Mouse (Mus musculus) testis, postnatal 10 days (tissue): ENCODE data around the gene Ccdc171.
"Not testable (repeated sequence)": the region's sequence is repeated elsewhere in the genome, so short reads cannot be mapped to it uniquely, and the experiment has no call there.

Experiments
- DNase-seq: peaks from one replicate; pipeline ENCODE4 v3.0.0; 2021; ENCODE audit warnings: low spot score

The Ccdc171 gene

DNA sequence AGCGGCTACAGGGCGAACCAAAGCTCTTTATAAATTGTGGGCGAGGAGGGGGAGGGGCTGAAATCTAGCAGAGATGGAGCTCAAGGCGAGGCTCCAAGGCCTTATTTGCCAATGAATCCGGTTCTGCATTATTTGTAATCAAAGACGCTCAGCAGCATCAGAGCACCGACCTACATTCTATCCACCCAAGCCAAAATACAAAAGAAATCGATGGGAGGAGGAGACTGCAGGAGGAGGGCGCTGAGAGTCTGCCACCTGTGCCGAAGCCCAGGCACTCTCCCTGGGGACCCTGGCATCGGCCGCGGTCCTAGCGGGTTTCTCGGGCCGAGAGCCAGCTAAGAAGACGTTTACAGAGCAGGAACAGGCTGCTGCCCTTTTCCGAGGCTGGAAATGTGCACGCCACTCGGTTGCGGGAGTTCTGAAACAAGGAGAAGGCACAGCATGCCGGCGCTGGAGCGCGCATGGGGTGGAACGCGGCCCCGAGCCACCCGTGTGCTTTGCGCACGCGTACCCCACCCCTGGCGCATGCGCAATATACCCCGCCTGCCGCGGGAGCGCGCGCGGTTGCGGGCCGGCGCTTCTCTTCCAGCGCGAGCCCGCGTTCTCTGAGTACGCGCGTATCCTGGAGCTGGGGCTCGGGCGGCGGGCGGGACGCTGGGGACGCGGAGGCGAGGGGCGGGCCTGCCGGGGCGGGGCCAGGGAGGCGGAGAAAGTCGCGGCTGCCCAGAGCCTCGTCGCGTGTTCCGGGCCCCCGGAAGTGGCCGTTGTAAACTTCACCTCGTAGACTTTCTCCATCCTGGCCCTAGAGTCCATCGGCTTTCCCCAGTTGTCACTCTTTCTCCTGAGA lies at the start of gene Ccdc171:
Gene Ccdc171 (plus strand): TSS at position 703 of the 847 bp plus-strand sequence.
- DNase-seq: peak; percentile 97

DNA sequence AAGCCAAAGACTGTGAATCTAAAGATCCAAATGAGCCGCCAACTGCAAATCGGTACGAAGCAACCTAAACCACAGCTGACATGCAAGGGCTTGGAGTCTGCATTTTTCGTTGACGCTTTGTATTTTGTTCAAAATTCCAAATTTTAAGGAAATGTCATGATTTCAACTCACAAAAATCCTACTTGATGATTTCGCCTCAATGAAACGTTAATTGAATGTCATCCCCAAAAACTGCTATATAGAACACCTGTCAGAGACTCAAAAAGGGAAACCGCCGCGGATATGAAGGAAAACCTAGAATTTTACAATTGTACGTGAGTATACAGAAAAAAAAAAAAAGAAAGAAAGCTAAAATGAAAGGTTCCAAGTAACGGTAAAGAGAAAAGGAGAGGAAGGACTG lies 40.1 kb upstream of the Ccdc171 start:
- no peak for DNase-seq

GRCm38 (mm10) chr4:83485735-83486116 lies 39.6 kb upstream of the Ccdc171 start:
- peak; percentile 91 for DNase-seq

DNA sequence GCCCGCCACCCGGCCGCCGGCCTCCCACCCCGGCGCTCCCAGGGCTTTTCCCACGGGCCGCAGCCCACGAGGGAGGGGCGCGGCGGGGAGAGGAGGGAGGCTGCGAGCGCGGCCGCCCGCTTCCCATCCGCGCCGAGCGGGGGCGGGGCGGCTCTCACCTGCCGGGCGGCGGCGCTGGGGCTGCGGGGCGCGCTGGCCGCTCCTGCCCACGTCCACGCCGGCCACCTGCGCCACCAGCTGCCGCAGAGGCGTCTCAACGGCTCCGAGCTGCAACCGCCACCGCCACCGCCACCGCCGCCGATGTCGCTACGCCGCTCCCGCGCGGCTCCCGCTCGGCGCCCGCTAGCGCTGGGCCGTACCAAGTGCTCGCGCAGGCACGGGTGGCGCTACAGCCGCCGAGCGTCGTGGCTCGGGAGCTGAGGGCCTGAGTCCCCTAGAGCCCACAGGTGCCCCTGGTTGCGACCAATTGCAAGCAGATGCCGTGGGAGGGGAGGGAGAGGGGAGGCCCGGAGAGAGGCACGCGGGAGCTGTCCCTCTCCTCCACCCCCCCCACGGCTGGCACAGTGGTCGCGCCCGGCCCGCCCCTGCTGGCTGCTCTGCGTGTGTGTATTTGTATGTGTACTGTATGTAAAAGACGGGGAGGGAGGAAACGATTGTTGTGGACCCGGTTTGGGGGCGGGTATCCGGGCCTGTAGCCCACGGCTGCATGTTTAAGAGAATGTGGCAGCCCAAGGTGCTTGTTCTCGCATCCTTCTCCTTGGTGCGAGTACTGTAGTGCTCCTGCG lies 39.0 kb upstream of the Ccdc171 start, which contains the start of gene Psip1:
Gene Psip1 (minus strand): TSS at position 343 of the 785 bp plus-strand sequence.
- DNase-seq: peak; percentile 95

DNA sequence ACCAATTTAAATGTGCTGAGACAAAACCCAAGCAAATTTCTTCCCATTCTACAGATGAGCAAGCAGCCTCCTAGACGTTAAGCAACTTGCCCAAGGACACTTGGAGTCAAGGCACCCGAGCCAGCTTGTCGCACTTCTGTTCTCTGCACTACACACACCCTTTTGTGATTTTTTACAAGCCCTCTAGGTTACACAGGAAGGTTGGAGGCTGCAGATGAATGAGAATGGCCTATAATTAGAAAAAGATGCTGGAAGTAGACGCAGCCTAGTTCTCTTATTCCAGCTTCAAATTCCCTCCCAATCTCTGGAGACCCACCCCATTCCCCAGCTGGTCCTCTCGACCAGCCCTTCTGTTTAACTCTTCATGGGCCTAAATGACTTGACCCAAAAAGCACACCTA lies 36.2 kb upstream of the Ccdc171 start:
- no peak for DNase-seq

GRCm38 (mm10) chr4:83493112-83493511 lies 32.2 kb upstream of the Ccdc171 start:
- DNase-seq: no peak

DNA sequence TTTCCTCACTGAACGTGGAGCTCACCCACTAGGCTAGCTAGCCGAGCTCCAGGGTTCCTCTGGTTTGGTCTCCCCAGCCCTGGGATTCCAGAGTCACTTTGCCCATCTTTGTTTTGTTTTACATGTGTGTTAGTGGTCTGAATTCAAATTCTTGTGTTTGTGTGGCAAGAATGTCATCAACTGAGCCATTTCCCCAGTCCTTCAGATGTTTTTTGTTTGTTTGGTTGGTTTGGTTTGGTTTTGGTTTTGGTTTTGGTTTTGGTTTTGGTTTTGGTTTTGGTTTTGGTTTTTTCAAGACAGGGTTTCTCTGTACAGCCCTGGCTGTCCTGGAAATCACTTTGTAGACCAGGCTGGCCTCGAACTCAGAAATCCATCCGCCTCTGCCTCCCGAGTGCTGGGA lies 28.3 kb upstream of the Ccdc171 start:
- not testable (repeated sequence) for DNase-seq

GRCm38 (mm10) chr4:83500154-83501036 lies 24.9 kb upstream of the Ccdc171 start:
- no peak for DNase-seq

DNA sequence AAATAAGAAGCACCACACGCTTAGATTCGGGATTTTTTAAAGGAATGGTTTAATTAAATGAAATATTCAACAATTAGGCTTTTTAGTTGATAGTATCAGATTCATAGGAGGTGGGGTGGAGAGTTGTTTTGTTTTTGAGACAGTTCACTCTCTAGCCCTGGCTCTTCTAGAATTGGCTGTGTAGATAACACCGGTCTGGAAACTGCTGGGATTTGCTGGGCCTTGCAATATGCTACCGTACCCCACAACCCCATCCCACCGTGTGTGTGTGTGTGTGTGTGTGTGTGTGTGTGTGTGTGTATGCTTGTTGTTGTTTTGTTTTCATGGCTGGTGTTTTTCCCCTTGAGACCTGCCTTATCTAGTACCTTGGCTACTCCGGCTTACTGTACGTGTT lies 24.3 kb upstream of the Ccdc171 start:
- DNase-seq: no peak

GRCm38 (mm10) chr4:83509600-83509999 lies 15.7 kb upstream of the Ccdc171 start:
- DNase-seq: no peak

DNA sequence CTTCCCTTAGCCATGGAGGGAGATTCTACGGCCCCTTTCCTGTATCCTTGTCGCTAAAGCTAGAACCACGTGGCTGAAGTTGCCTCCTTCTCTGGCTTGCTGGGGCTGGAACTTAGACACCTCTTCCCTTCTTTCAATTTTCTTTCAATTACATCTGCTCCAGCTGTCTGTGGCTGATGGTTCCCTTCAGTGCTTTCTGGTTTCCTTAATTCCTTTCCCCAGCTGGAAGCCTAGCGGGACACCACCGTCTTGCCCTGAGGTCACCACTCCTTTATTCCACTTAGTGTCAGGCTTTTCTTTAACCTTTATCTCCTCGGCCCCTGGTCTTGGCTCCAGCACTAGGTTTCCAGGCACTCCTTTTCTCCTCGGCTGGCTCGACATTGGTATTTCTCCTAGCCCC lies 14.3 kb upstream of the Ccdc171 start:
- DNase-seq: no peak

- DNase-seq: no peak
Measured at GRCm38 (mm10) chr4:83512217-83512616, 13.1 kb upstream of the Ccdc171 start.

- no peak for DNase-seq
Measured at GRCm38 (mm10) chr4:83512644-83513043, 12.7 kb upstream of the Ccdc171 start.

DNA sequence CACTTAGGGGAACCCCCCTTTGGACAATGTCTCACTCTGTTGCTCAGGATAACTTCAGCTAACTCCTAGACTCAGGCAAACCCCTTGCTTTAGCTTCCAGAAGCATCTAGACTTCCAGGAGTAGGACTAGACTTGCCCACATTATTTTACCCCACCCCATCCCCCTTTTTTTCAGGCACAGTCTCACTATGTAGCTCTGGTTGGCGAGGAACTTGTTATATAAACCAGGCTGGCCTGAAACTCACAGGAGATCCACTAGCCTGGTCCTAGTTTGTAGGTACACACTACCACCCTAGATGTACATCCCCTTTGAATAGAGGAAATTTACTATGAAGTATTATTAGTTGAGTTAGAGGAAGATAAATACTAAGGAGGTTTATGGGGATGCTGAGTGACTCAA lies 11.2 kb upstream of the Ccdc171 start:
- DNase-seq: no peak

GRCm38 (mm10) chr4:83514976-83515669 lies 10.2 kb upstream of the Ccdc171 start:
- no peak for DNase-seq

GRCm38 (mm10) chr4:83516144-83516543 lies 9.2 kb upstream of the Ccdc171 start:
- DNase-seq: not testable (repeated sequence)

GRCm38 (mm10) chr4:83519148-83519547 lies 6.2 kb upstream of the Ccdc171 start:
- no peak for DNase-seq

- no peak for DNase-seq
Measured at GRCm38 (mm10) chr4:83519807-83520206, 5.5 kb upstream of the Ccdc171 start.

DNA sequence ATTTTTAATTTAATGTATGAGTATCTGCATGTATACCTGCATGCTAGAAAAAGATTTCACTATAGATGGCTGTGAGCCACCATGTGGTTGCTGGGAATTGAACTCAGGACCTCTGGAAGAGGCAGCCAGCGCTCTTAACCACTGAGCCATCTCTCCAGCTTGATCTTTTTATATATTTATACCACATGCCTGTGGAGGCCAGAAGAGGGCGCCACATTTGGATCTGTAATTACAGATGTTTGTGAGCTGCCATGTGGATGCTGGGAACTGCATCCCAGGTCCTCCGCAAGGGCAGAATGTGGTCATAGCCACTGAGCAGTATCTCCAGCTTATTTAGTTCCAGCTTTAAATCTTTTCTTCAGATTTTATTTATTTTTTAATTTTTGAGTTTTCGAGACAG lies 5.0 kb upstream of the Ccdc171 start:
- DNase-seq: no peak

DNA sequence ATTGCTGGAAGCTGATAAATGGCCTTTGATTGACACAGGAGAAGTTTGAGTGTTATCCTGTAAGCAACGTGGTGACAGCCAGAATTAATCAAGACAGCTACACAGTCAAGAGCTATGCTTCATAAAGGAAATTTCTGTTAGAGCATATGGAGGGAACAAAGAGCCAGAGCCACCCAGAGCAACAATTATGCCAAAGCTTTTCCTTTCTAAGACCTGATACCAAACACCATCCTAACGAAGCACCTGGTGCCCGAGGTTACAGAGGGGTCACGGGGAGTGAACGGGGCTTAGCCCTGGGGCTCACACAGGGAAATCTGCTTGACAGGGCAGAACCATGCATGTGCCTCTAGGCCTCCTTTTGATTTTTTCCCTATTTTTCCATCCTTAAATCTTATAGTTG lies 3.3 kb upstream of the Ccdc171 start:
- DNase-seq: no peak

DNA sequence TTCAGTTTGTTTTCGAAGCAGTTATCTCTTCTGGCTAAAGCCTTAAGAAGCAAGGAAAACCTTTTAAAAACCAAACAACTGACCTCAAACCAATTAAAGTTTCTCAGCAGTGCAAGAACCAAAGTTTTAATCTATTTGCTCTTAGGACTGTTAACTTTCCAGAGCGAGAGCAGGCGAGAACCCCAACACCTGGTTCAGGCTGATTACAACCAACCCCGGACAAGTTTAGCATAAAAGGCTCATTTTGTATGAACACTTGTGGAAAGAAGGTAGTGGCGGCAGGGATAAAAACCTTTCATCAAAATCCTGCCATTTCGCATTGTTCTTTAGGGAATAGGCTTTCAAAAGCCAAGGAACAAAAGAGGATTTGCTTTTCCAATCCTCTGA lies 896 bp upstream of the Ccdc171 start:
- no peak for DNase-seq

- no peak for DNase-seq
Measured at GRCm38 (mm10) chr4:83525690-83526055, 328 bp downstream of the Ccdc171 start.
